Comparison of ENCODE assay signal across 14 mouse cellular contexts in the genomic region with DNA sequence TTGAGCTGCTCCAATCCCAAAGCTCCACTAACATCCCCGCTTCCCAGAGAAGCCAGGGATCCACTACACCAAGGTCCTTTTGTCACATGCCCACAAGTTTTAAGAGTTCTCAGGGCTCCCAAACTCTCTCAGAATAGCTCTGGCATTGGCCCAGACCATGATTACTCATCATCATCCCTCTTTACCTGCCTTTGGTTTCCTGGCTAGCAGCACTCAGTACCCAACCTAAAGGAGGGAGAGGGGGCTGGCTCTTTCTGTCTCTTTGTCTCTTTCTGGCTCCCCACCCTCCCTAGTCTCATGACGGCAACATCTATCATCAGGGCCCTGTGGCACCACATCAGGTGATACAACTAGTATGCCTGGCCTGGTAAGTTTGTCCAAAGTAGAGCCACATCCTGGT. TPM values are rescaled to one million over a fixed set of nuclear protein-coding genes. Genes with fewer than 3 reads are reported as not detected.
DNase-seq lines count a peak whose midpoint lies in the region; ATAC-seq and TF ChIP-seq lines count a peak whose summit lies in the region.
"Had no signal": no experiment of that assay in that cellular context is flagged by ENCODE, and none has a peak within 500 bp of the region (broad histone marks: within the 10 kb centered on the region; RNA-seq: fewer than 3 reads in every experiment).

No protein-coding gene starts in this region.

- peaks cover 52% of the 10 kb centered on the region for H3K4me1 ChIP-seq in cerebellum, adult 2 months (ENCODE audit: control insufficient read depth, insufficient read depth, low read length)
- H3K4me1 ChIP-seq in midbrain, embryonic 11.5 days (ENCODE audit: control insufficient read depth, insufficient read depth, low read length) = peaks cover 6% of the 10 kb centered on the region
- H3K4me1 ChIP-seq in midbrain, embryonic 10.5 days = peaks cover 12% of the 10 kb centered on the region
- peaks cover 14% of the 10 kb centered on the region; the same call in 1 of the 2 replicates for H3K4me1 ChIP-seq in kidney, postnatal 0 days (replicated peaks; ENCODE audit: insufficient read depth, low read length)

- peak overlapping the region; percentile 68 for H3K27ac ChIP-seq in cerebellum, adult 2 months (ENCODE audit: insufficient read depth, low read length)
- H3K27ac ChIP-seq in midbrain, embryonic 11.5 days (ENCODE audit: low read depth, low read length) = no peak overlapping the region
- H3K27ac ChIP-seq in midbrain, embryonic 10.5 days (replicated peaks) = no peak overlapping the region
- H3K27ac ChIP-seq in kidney, postnatal 0 days = peak overlapping the region; percentile 20; the same call in 1 of the 2 replicates
- H3K27ac ChIP-seq: hindbrain, embryonic 10.5 days; liver, embryonic 12.5 days had no signal

- no peak for TF ChIP-seq CTCF in cerebellum, adult 2 months (IDR thresholded peaks at IDR 0.05; ENCODE audit: borderline replicate concordance, insufficient read depth, low read depth, low read length)
- no peak for TF ChIP-seq CTCF in kidney, postnatal 0 days (IDR thresholded peaks at IDR 0.05; ENCODE audit: low read depth)

- no peak for TF ChIP-seq POLR2A in cerebellum, adult 2 months (IDR thresholded peaks at IDR 0.05; ENCODE audit: borderline replicate concordance, insufficient read depth, low read length)

- H3K9ac ChIP-seq in midbrain, embryonic 11.5 days (ENCODE audit: low read length) = 0 out of 2 replicates have a peak overlapping the region, but pooled peaks have one; percentile 4
- H3K9ac ChIP-seq in kidney, postnatal 0 days (ENCODE audit: low read depth, low read length) = no peak overlapping the region
- H3K9ac ChIP-seq: liver, embryonic 12.5 days had no signal

- H3K4me2 ChIP-seq in midbrain, embryonic 11.5 days = no peak overlapping the region
- H3K4me2 ChIP-seq in kidney, postnatal 0 days (ENCODE audit: low read length) = no peak overlapping the region; the same call in 1 of the 2 replicates
- H3K4me2 ChIP-seq: liver, embryonic 12.5 days had no signal

- no peak for ATAC-seq in midbrain, embryonic 11.5 days (ENCODE audit: low FRiP score)
- no peak for ATAC-seq in kidney, postnatal 0 days (replicated peaks; ENCODE audit: low FRiP score, low read depth)
- ATAC-seq: liver, embryonic 12.5 days had no signal

- DNase-seq in cerebellum, adult 2 months = peak in 1 of 2 experiments; percentile 64
- no peak for DNase-seq in cerebellum, postnatal 10 days
- DNase-seq in midbrain, embryonic 11.5 days (ENCODE audit: low spot score, missing footprints) = no peak
- DNase-seq in midbrain, embryonic 10.5 days (ENCODE audit: low spot score) = no peak
- no peak for DNase-seq in kidney, postnatal 0 days (ENCODE audit: low spot score)
- DNase-seq in lung, postnatal 36 days = peak; percentile 74
- DNase-seq in layer of hippocampus, adult 18-20 months (ENCODE audit: low spot score in 2 of 2) = no peak
- no peak for DNase-seq in spleen, adult 12 weeks (ENCODE audit: low spot score)
- DNase-seq: B cell, adult 2 months had no signal

- no peaks in the 10 kb centered on the region for H3K27me3 ChIP-seq in cerebellum, adult 2 months (ENCODE audit: control insufficient read depth, insufficient read depth, low read length)
- H3K27me3 ChIP-seq in midbrain, embryonic 11.5 days (ENCODE audit: control insufficient read depth, insufficient read depth, low read length) = no peaks in the 10 kb centered on the region
- no peaks in the 10 kb centered on the region for H3K27me3 ChIP-seq in midbrain, embryonic 10.5 days (ENCODE audit: low read depth, poor library complexity, severe bottlenecking)
- H3K27me3 ChIP-seq in kidney, postnatal 0 days (ENCODE audit: insufficient read depth, low read length) = no peaks in the 10 kb centered on the region

- 88% methylated on average over 2 of the region's 2 CpGs for WGBS in cerebellum, adult 2 months
- WGBS in midbrain, embryonic 11.5 days = 92% methylated on average over 2 of the region's 2 CpGs
- WGBS in midbrain, embryonic 10.5 days = 96% methylated on average over 2 of the region's 2 CpGs
- WGBS in kidney, postnatal 0 days = 98% methylated on average over 2 of the region's 2 CpGs

- no peaks in the 10 kb centered on the region for H3K9me3 ChIP-seq in midbrain, embryonic 11.5 days (ENCODE audit: control insufficient read depth, low read length)
- H3K9me3 ChIP-seq in midbrain, embryonic 10.5 days (replicated peaks) = no peaks in the 10 kb centered on the region
- H3K9me3 ChIP-seq in kidney, postnatal 0 days (replicated peaks; ENCODE audit: low read length) = no peaks in the 10 kb centered on the region
- H3K9me3 ChIP-seq: hindbrain, embryonic 10.5 days; liver, embryonic 12.5 days had no signal

- no peak overlapping the region for H3K4me3 ChIP-seq in cerebellum, adult 2 months (replicated peaks; ENCODE audit: insufficient read depth, low read depth, low read length)
- H3K4me3 ChIP-seq in midbrain, embryonic 11.5 days (ENCODE audit: low read depth, low read length) = no peak overlapping the region
- no peak overlapping the region for H3K4me3 ChIP-seq in midbrain, embryonic 10.5 days
- H3K4me3 ChIP-seq in kidney, postnatal 0 days (replicated peaks; ENCODE audit: low read depth, low read length) = no peak overlapping the region
- H3K4me3 ChIP-seq: hindbrain, embryonic 10.5 days; liver, embryonic 12.5 days had no signal

- no peaks in the 10 kb centered on the region for H3K36me3 ChIP-seq in midbrain, embryonic 11.5 days (ENCODE audit: control insufficient read depth, insufficient read depth, low read length)
- H3K36me3 ChIP-seq in midbrain, embryonic 10.5 days = peaks cover 41% of the 10 kb centered on the region
- H3K36me3 ChIP-seq in kidney, postnatal 0 days (ENCODE audit: insufficient read depth, low read length) = peaks cover 7% of the 10 kb centered on the region; the same call in 1 of the 2 replicates
- H3K36me3 ChIP-seq: liver, embryonic 12.5 days had no signal

RNA-seq across cellular contexts. Expression of a gene that starts 27.9 kb away (rescaled TPM):
- polyA plus RNA-seq in cerebellum, adult 2 months (2012; rRNA removed) = 36.2 and 40.7 TPM in 2 replicates
- 35.1 and 39.6 TPM in 2 replicates for polyA plus RNA-seq in midbrain, embryonic 11.5 days (2014; fragmentation: Nextera tagmentation; extraction: Ambion mirVana)
- polyA plus RNA-seq in midbrain, embryonic 10.5 days (2016; fragmentation: Nextera tagmentation; extraction: Ambion mirVana) = 52.5 and 56.0 TPM in 2 replicates
- 32.9 and 33.8 TPM in 2 replicates for polyA plus RNA-seq in kidney, postnatal 0 days (2015; fragmentation: Nextera tagmentation; extraction: Ambion mirVana)
- total RNA-seq in layer of hippocampus, adult 18-20 months (2021) = 10 to 100 TPM; 37.4 to 49.3 TPM
- total RNA-seq: monocyte, adult 5-6 weeks; neutrophil, adult 5-6 weeks had no signal

RNA-seq across cellular contexts. Expression of a gene that starts 38.6 kb away (rescaled TPM):
- 47.8 and 55.8 TPM in 2 replicates for polyA plus RNA-seq in cerebellum, adult 2 months (2012; rRNA removed)
- polyA plus RNA-seq in midbrain, embryonic 11.5 days (2014; fragmentation: Nextera tagmentation; extraction: Ambion mirVana) = 51.0 and 58.3 TPM in 2 replicates
- polyA plus RNA-seq in midbrain, embryonic 10.5 days (2016; fragmentation: Nextera tagmentation; extraction: Ambion mirVana) = 89.2 and 94.6 TPM in 2 replicates
- 30.9 and 36.3 TPM in 2 replicates for polyA plus RNA-seq in kidney, postnatal 0 days (2015; fragmentation: Nextera tagmentation; extraction: Ambion mirVana)
- 10 to 100 TPM; 26.6 to 27.4 TPM for total RNA-seq in layer of hippocampus, adult 18-20 months (2021)

RNA-seq across cellular contexts. Expression of a gene that starts 46.7 kb away (rescaled TPM):
- 123 and 132 TPM in 2 replicates for polyA plus RNA-seq in cerebellum, adult 2 months (2012; rRNA removed)
- 28.5 and 29.9 TPM in 2 replicates for polyA plus RNA-seq in midbrain, embryonic 11.5 days (2014; fragmentation: Nextera tagmentation; extraction: Ambion mirVana)
- polyA plus RNA-seq in midbrain, embryonic 10.5 days (2016; fragmentation: Nextera tagmentation; extraction: Ambion mirVana) = 23.9 and 28.4 TPM in 2 replicates
- polyA plus RNA-seq in kidney, postnatal 0 days (2015; fragmentation: Nextera tagmentation; extraction: Ambion mirVana) = 22.1 and 22.4 TPM in 2 replicates
- total RNA-seq in layer of hippocampus, adult 18-20 months (2021) = 100 to 1,000 TPM; 173 to 181 TPM
- total RNA-seq: monocyte, adult 5-6 weeks had no signal

RNA-seq across cellular contexts. Expression of a gene that starts 47.6 kb away (rescaled TPM):
- polyA plus RNA-seq in cerebellum, adult 2 months (2012; rRNA removed) = 1.9 and 3.5 TPM in 2 replicates
- polyA plus RNA-seq in midbrain, embryonic 11.5 days (2014; fragmentation: Nextera tagmentation; extraction: Ambion mirVana) = 69.8 and 78.9 TPM in 2 replicates
- 38.4 and 59.9 TPM in 2 replicates for polyA plus RNA-seq in midbrain, embryonic 10.5 days (2016; fragmentation: Nextera tagmentation; extraction: Ambion mirVana)
- 100 and 114 TPM in 2 replicates for polyA plus RNA-seq in kidney, postnatal 0 days (2015; fragmentation: Nextera tagmentation; extraction: Ambion mirVana)
- 1 to 10 TPM; 4.3 to 4.8 TPM for total RNA-seq in layer of hippocampus, adult 18-20 months (2021)
- total RNA-seq: megakaryocyte, adult 5-6 weeks; monocyte, adult 5-6 weeks; neutrophil, adult 5-6 weeks had no signal

Comparison
In these comparisons a context has a peak if more than half of its experiments do, and no peak if none do; other contexts are left out.
1. H3K27ac ChIP-seq: peak in cerebellum, adult 2 months (single experiment) and kidney, postnatal 0 days (single experiment); none in midbrain, embryonic 11.5 days (single experiment) and midbrain, embryonic 10.5 days (single experiment).